Mouse (Mus musculus) liver, embryonic 16.5 days (tissue): Measurements from ENCODE around the gene Dpy19l3. TPM values are rescaled to one million over a fixed set of nuclear protein-coding genes. Genes with fewer than 3 reads are reported as not detected.

Source experiments
- ATAC-seq: fragments of 200-750 bp; cut with Nextera tagmentation; 2 replicates; pipeline ENCODE4 v1.8.0; 2017; ENCODE audit warnings: low read depth, mild to moderate bottlenecking, moderate number of reproducible peaks, moderate library complexity
- H3K27ac ChIP-seq: fragments of 300-500 bp; sonication (generic); 2 replicates; pipeline ENCODE4 v1.5.1; 2014; ENCODE audit warnings: mild to moderate bottlenecking, low read length
- H3K27me3 ChIP-seq: fragments of 300-500 bp; sonication (generic); 2 replicates; pipeline ENCODE4 v1.6.1; 2014; ENCODE audit warnings: low read depth, low read length, mixed read lengths; ENCODE audit not compliant: control insufficient read depth, insufficient read depth
- H3K36me3 ChIP-seq: fragments of 300-500 bp; sonication (generic); 2 replicates; pipeline ENCODE4 v1.6.1; 2014; ENCODE audit warnings: mild to moderate bottlenecking; ENCODE audit not compliant: control insufficient read depth, insufficient read depth
- H3K4me1 ChIP-seq: fragments of 300-500 bp; sonication (generic); 2 replicates; pipeline ENCODE4 v1.6.1; 2014; ENCODE audit warnings: low read depth, low read length, mixed read lengths; ENCODE audit not compliant: control insufficient read depth
- H3K4me2 ChIP-seq: fragments of 300-500 bp; sonication (generic); 2 replicates; pipeline ENCODE4 v1.6.1; 2014; ENCODE audit warnings: low read depth, low read length, mixed read lengths
- H3K4me3 ChIP-seq: fragments of 300-500 bp; sonication (generic); 2 replicates; pipeline ENCODE4 v1.5.1; 2014; ENCODE audit warnings: low read depth, mild to moderate bottlenecking, low read length
- H3K9ac ChIP-seq: fragments of 300-500 bp; sonication (generic); 2 replicates; pipeline ENCODE4 v1.6.1; 2014; ENCODE audit warnings: low read depth, low read length
- H3K9me3 ChIP-seq: fragments of 300-500 bp; sonication (generic); replicated peaks from 2 replicates; pipeline ENCODE4 v1.6.1; 2016; ENCODE audit warnings: low read length; ENCODE audit not compliant: control insufficient read depth
- WGBS: fragments of 180-500 bp; shearing (Covaris S2); extraction: QIAGEN DNeasy Blood & Tissue Kit; methylation state at CpG from one replicate; pipeline ENCODE4 v1.1.7; 2014; ENCODE audit not compliant: insufficient replicate concordance; 5-methylcytosine and 5-hydroxymethylcytosine counted together
- polyA plus RNA-seq: library from polyadenylated mRNA; unstranded; fragments of >200 nt; fragmentation: Nextera tagmentation; extraction: Ambion mirVana; gene quantifications from 2 replicates; pipeline ENCODE4 v1.2.1, GENCODE M21; 2015

Gene Dpy19l3
- polyA plus RNA-seq, 1 experiment from 2014 or later, result 5.3 TPM

GRCm38 (mm10) chr7:35718421-35719178 is 35.7 kb downstream of the Dpy19l3 start:
- H3K9ac ChIP-seq, result no peak overlapping the region
- 65% methylated on average over 8 of the region's 8 CpGs for WGBS
- peaks cover 2% of the 10 kb centered on the region; the same call in 1 of the 2 replicates for H3K36me3 ChIP-seq
- no peaks in the 10 kb centered on the region for H3K9me3 ChIP-seq
- no peak overlapping the region for H3K27ac ChIP-seq
- H3K27me3 ChIP-seq, result no peaks in the 10 kb centered on the region
- H3K4me1 ChIP-seq, result no peaks in the 10 kb centered on the region
- H3K4me3 ChIP-seq, result no peak overlapping the region
- no peak overlapping the region for H3K4me2 ChIP-seq
- no peak for ATAC-seq

GRCm38 (mm10) chr7:35710366-35710765 is 43.9 kb downstream of the Dpy19l3 start:
- no peaks in the 10 kb centered on the region for H3K4me1 ChIP-seq
- WGBS, result 55% methylated on average over 5 of the region's 5 CpGs
- H3K9ac ChIP-seq, result no peak overlapping the region
- no peak for ATAC-seq
- no peak overlapping the region for H3K4me2 ChIP-seq
- H3K9me3 ChIP-seq, result no peaks in the 10 kb centered on the region
- H3K27me3 ChIP-seq, result no peaks in the 10 kb centered on the region
- H3K36me3 ChIP-seq, result 0 out of 2 replicates have a peak, but pooled peaks cover 5% of the 10 kb centered on the region
- H3K4me3 ChIP-seq, result no peak overlapping the region
- H3K27ac ChIP-seq, result no peak overlapping the region

- Histone ChIP-seq H3K4me1 (no peaks in the 10 kb centered on the region), H3K27ac (no peak overlapping the region), H3K4me3 (no peak overlapping the region), H3K9me3 (no peaks in the 10 kb centered on the region), H3K9ac (no peak overlapping the region), H3K4me2 (no peak overlapping the region), H3K36me3 (no peaks in the 10 kb centered on the region), H3K27me3 (no peaks in the 10 kb centered on the region)
- ATAC-seq, result no peak
- WGBS, result 73% methylated on average over 16 of the region's 16 CpGs
Observed at GRCm38 (mm10) chr7:35708101-35708500, 46.2 kb downstream of the Dpy19l3 start.

- Histone ChIP-seq H3K4me3 (no peak overlapping the region), H3K9me3 (no peaks in the 10 kb centered on the region), H3K9ac (no peak overlapping the region), H3K4me2 (no peak overlapping the region), H3K27ac (no peak overlapping the region), H3K36me3 (no peaks in the 10 kb centered on the region), H3K4me1 (no peaks in the 10 kb centered on the region), H3K27me3 (no peaks in the 10 kb centered on the region)
- 70% methylated on average over 8 of the region's 8 CpGs for WGBS
- no peak for ATAC-seq
Observed at GRCm38 (mm10) chr7:35699005-35699404, 55.2 kb downstream of the Dpy19l3 start.

GRCm38 (mm10) chr7:35698073-35698472 is 56.2 kb downstream of the Dpy19l3 start:
- Histone ChIP-seq H3K27me3 (no peaks in the 10 kb centered on the region), H3K27ac (no peak overlapping the region), H3K4me2 (no peak overlapping the region), H3K4me3 (no peak overlapping the region), H3K9ac (no peak overlapping the region), H3K36me3 (no peaks in the 10 kb centered on the region), H3K4me1 (no peaks in the 10 kb centered on the region), H3K9me3 (no peaks in the 10 kb centered on the region)
- ATAC-seq, result no peak
- WGBS, result 91% methylated on average over 1 of the region's 1 CpGs

- Histone ChIP-seq H3K4me3 (no peak overlapping the region), H3K9me3 (no peaks in the 10 kb centered on the region), H3K36me3 (no peaks in the 10 kb centered on the region), H3K27me3 (no peaks in the 10 kb centered on the region), H3K4me2 (no peak overlapping the region), H3K9ac (no peak overlapping the region), H3K27ac (no peak overlapping the region), H3K4me1 (no peaks in the 10 kb centered on the region)
- 77% methylated on average over 12 of the region's 12 CpGs for WGBS
- ATAC-seq, result no peak
Observed at GRCm38 (mm10) chr7:35692641-35693040, 61.6 kb downstream of the Dpy19l3 start.

- Histone ChIP-seq H3K27me3 (no peaks in the 10 kb centered on the region), H3K4me3 (no peak overlapping the region), H3K9ac (no peak overlapping the region), H3K4me2 (no peak overlapping the region), H3K36me3 (no peaks in the 10 kb centered on the region), H3K9me3 (no peaks in the 10 kb centered on the region), H3K4me1 (no peaks in the 10 kb centered on the region; the same call in 1 of the 2 replicates), H3K27ac (no peak overlapping the region)
- no peak for ATAC-seq
- 70% methylated on average over 14 of the region's 14 CpGs for WGBS
Observed at GRCm38 (mm10) chr7:35692117-35692516, 62.1 kb downstream of the Dpy19l3 start.

- 73% methylated on average over 11 of the region's 11 CpGs for WGBS
- no peak for ATAC-seq
- H3K36me3 ChIP-seq, result no peaks in the 10 kb centered on the region
- no peak overlapping the region for H3K4me2 ChIP-seq
- H3K4me1 ChIP-seq, result no peaks in the 10 kb centered on the region; the same call in 1 of the 2 replicates
- no peak overlapping the region for H3K4me3 ChIP-seq
- H3K27ac ChIP-seq, result no peak overlapping the region
- H3K9ac ChIP-seq, result no peak overlapping the region
- H3K27me3 ChIP-seq, result no peaks in the 10 kb centered on the region
- no peaks in the 10 kb centered on the region for H3K9me3 ChIP-seq
Observed at GRCm38 (mm10) chr7:35688781-35689349, 65.4 kb downstream of the Dpy19l3 start.

- WGBS, result 73% methylated on average over 9 of the region's 9 CpGs
Observed at GRCm38 (mm10) chr7:35688276-35688675, 66.0 kb downstream of the Dpy19l3 start.

More at GRCm38 (mm10) chr7:35688276-35688675, 66.0 kb downstream of the Dpy19l3 start:
- no peaks in the 10 kb centered on the region for H3K9me3 ChIP-seq
- no peaks in the 10 kb centered on the region for H3K36me3 ChIP-seq
- H3K4me2 ChIP-seq, result no peak overlapping the region
- no peak overlapping the region for H3K27ac ChIP-seq
- no peaks in the 10 kb centered on the region; the same call in 1 of the 2 replicates for H3K4me1 ChIP-seq
- no peak overlapping the region for H3K4me3 ChIP-seq
- H3K27me3 ChIP-seq, result no peaks in the 10 kb centered on the region
- no peak for ATAC-seq
- no peak overlapping the region for H3K9ac ChIP-seq
